In the genomic region with DNA sequence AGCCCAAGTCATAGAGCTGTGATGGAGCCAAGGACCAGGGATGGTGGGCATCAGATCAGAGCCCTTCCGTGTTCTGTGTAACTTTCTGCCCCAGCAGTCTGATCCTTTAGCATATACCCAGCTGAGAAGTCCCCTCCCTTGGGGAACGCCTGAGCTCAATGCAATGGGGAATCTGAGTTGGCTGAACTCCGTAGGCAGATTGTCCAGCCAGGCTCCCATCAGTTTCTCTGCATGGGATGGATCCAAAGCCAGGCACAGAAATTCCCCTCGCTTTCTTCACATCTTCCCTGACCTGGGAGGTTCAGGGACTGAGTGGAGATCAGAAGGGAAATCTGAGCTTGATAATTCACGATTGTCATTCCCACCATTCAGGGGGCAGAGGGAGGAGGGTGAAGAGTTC, we compare ENCODE assay signal across 22 mouse cellular contexts. TPM values are rescaled to one million over a fixed set of nuclear protein-coding genes. Genes with fewer than 3 reads are reported as not detected.
A peak's percentile ranks its signal among the peaks of the same experiment; 100 is the strongest.
DNase-seq lines count a peak whose midpoint lies in the region; ATAC-seq and TF ChIP-seq lines count a peak whose summit lies in the region.
"Had no signal": no experiment of that assay in that cellular context is flagged by ENCODE, and none has a peak within 500 bp of the region (broad histone marks: within the 10 kb centered on the region; RNA-seq: fewer than 3 reads in every experiment).

No protein-coding gene starts in this region.

- H3K9me3 ChIP-seq in midbrain, embryonic 11.5 days (ENCODE audit: control insufficient read depth, low read length) = no peaks in the 10 kb centered on the region
- no peaks in the 10 kb centered on the region for H3K9me3 ChIP-seq in midbrain, postnatal 0 days (ENCODE audit: low read length)
- H3K9me3 ChIP-seq: embryonic facial prominence, embryonic 10.5 days; embryonic facial prominence, embryonic 12.5 days; forebrain, embryonic 13.5 days; forebrain, embryonic 15.5 days had no signal

- no peak overlapping the region for H3K9ac ChIP-seq in midbrain, embryonic 11.5 days (ENCODE audit: low read length)
- H3K9ac ChIP-seq in midbrain, postnatal 0 days (replicated peaks; ENCODE audit: low read length, poor library complexity, severe bottlenecking) = no peak overlapping the region
- H3K9ac ChIP-seq: embryonic facial prominence, embryonic 12.5 days; forebrain, embryonic 13.5 days; forebrain, embryonic 15.5 days; forebrain, postnatal 0 days had no signal

- TF ChIP-seq CTCF in midbrain, postnatal 0 days (IDR thresholded peaks at IDR 0.05) = no peak

- ATAC-seq in midbrain, embryonic 11.5 days (ENCODE audit: low FRiP score) = no peak
- no peak for ATAC-seq in midbrain, postnatal 0 days (ENCODE audit: low FRiP score)
- ATAC-seq: activated CD4-positive, CD25-positive, alpha-beta regulatory T cell, adult 4 months; CD4-positive, CD25-positive, alpha-beta regulatory T cell, adult 4 months; forebrain, embryonic 13.5 days; forebrain, embryonic 15.5 days; Patski had no signal

- peak; percentile 60 to 67 for DNase-seq in cerebellum, postnatal 10 days
- DNase-seq in cerebellum, postnatal 4 days (ENCODE audit: low spot score in 2 of 2) = no peak
- peak; percentile 36 to 49 for DNase-seq in cerebellum, postnatal 25 days
- DNase-seq in cerebellum, adult 9-11 months = no peak
- peak; percentile 21 for DNase-seq in midbrain, embryonic 11.5 days (ENCODE audit: low spot score, missing footprints)
- DNase-seq in midbrain, postnatal 0 days (ENCODE audit: low spot score) = no peak
- DNase-seq: adrenal gland, adult 8-10 months; adrenal gland, postnatal 14 days; adrenal gland, postnatal 36 days; B cell, adult 2 months; cerebellum, adult 11 months; cerebellum, adult 18-20 months; cerebellum, adult 8-10 months; forebrain, postnatal 0 days had no signal

- no peaks in the 10 kb centered on the region for H3K4me1 ChIP-seq in midbrain, embryonic 11.5 days (ENCODE audit: control insufficient read depth, insufficient read depth, low read length)
- H3K4me1 ChIP-seq in midbrain, postnatal 0 days (ENCODE audit: insufficient read depth, low read length) = no peaks in the 10 kb centered on the region
- H3K4me1 ChIP-seq: embryonic facial prominence, embryonic 12.5 days; forebrain, embryonic 15.5 days had no signal

- no peaks in the 10 kb centered on the region for H3K36me3 ChIP-seq in midbrain, embryonic 11.5 days (ENCODE audit: control insufficient read depth, insufficient read depth, low read length)
- no peaks in the 10 kb centered on the region for H3K36me3 ChIP-seq in midbrain, postnatal 0 days (ENCODE audit: insufficient read depth, low read length)
- H3K36me3 ChIP-seq: embryonic facial prominence, embryonic 10.5 days; embryonic facial prominence, embryonic 12.5 days; forebrain, embryonic 15.5 days; G1E had no signal

- H3K4me2 ChIP-seq in midbrain, embryonic 11.5 days = no peak overlapping the region
- no peak overlapping the region for H3K4me2 ChIP-seq in midbrain, postnatal 0 days (ENCODE audit: low read depth, low read length, poor library complexity, severe bottlenecking)
- H3K4me2 ChIP-seq: embryonic facial prominence, embryonic 12.5 days; forebrain, embryonic 13.5 days; forebrain, embryonic 15.5 days had no signal

- 51% methylated on average over 5 of the region's 5 CpGs for WGBS in midbrain, embryonic 11.5 days
- WGBS in midbrain, postnatal 0 days = 44% methylated on average over 5 of the region's 5 CpGs

- H3K4me3 ChIP-seq in midbrain, embryonic 11.5 days (ENCODE audit: low read depth, low read length) = no peak overlapping the region
- no peak overlapping the region for H3K4me3 ChIP-seq in midbrain, postnatal 0 days (ENCODE audit: low read depth, low read length)
- H3K4me3 ChIP-seq: embryonic facial prominence, embryonic 10.5 days; embryonic facial prominence, embryonic 12.5 days; forebrain, embryonic 13.5 days; forebrain, embryonic 15.5 days had no signal

- H3K27ac ChIP-seq in midbrain, embryonic 11.5 days (ENCODE audit: low read depth, low read length) = no peak overlapping the region
- no peak overlapping the region for H3K27ac ChIP-seq in midbrain, postnatal 0 days (ENCODE audit: low read depth, low read length)
- H3K27ac ChIP-seq: embryonic facial prominence, embryonic 10.5 days; embryonic facial prominence, embryonic 12.5 days; forebrain, embryonic 13.5 days; forebrain, embryonic 15.5 days had no signal

- H3K27me3 ChIP-seq in midbrain, embryonic 11.5 days (ENCODE audit: control insufficient read depth, insufficient read depth, low read length) = no peaks in the 10 kb centered on the region
- no peaks in the 10 kb centered on the region for H3K27me3 ChIP-seq in midbrain, postnatal 0 days (ENCODE audit: insufficient read depth, low read length)
- H3K27me3 ChIP-seq: embryonic facial prominence, embryonic 12.5 days; forebrain, embryonic 13.5 days; forebrain, embryonic 15.5 days; Patski had no signal

RNA-seq across cellular contexts. Expression of gene Umodl1, which starts 19.1 kb away (rescaled TPM):
- 0.07 TPM in 1 of 2 replicates, not detected in the other for polyA plus RNA-seq in midbrain, embryonic 11.5 days (2014; fragmentation: Nextera tagmentation; extraction: Ambion mirVana)
- total RNA-seq in midbrain, postnatal 0 days (2014; rRNA removed) = 0.16 and 1.2 TPM in 2 replicates
- 0.12 and 0.15 TPM in 2 replicates for polyA plus RNA-seq in midbrain, postnatal 0 days (2015; fragmentation: Nextera tagmentation; extraction: Ambion mirVana)
- polyA plus RNA-seq: activated CD4-positive, CD25-positive, alpha-beta regulatory T cell, adult 4 months; CD4-positive, CD25-positive, alpha-beta regulatory T cell, adult 4 months; forebrain, embryonic 13.5 days; forebrain, embryonic 15.5 days; G1E; Patski had no signal

RNA-seq across cellular contexts. Expression of gene Glp1r, which starts 33.7 kb away (rescaled TPM):
- polyA plus RNA-seq in midbrain, embryonic 11.5 days (2014; fragmentation: Nextera tagmentation; extraction: Ambion mirVana) = 0.04 and 0.10 TPM in 2 replicates
- 3.3 and 3.4 TPM in 2 replicates for total RNA-seq in midbrain, postnatal 0 days (2014; rRNA removed)
- polyA plus RNA-seq in midbrain, postnatal 0 days (2015; fragmentation: Nextera tagmentation; extraction: Ambion mirVana) = 1.2 and 1.5 TPM in 2 replicates
- polyA plus RNA-seq: embryonic facial prominence, embryonic 12.5 days; G1E; Patski had no signal

Comparison
In these comparisons a context has a peak if more than half of its experiments do, and no peak if none do; other contexts are left out.
1. DNase-seq: peak in cerebellum, postnatal 10 days (2 of 2), cerebellum, postnatal 25 days (2 of 2) and midbrain, embryonic 11.5 days (single experiment); none in cerebellum, postnatal 4 days (0 of 2), cerebellum, adult 9-11 months (single experiment) and midbrain, postnatal 0 days (single experiment).